28 mouse cellular contexts compared by ENCODE assay signal in genomic region chr1:37324569-37324968, GRCm38 (mm10). TPM values are rescaled to one million over a fixed set of nuclear protein-coding genes. Genes with fewer than 3 reads are reported as not detected.
DNase-seq lines count a peak whose midpoint lies in the region; ATAC-seq and TF ChIP-seq lines count a peak whose summit lies in the region.
"Had no signal": no experiment of that assay in that cellular context is flagged by ENCODE, and none has a peak within 500 bp of the region (broad histone marks: within the 10 kb centered on the region; RNA-seq: fewer than 3 reads in every experiment).

No protein-coding gene starts in this region.

- TF ChIP-seq CTCF in lung, postnatal 0 days (IDR thresholded peaks at IDR 0.05) = no peak

- intact Hi-C loops in heart, postnatal 14 days (cut with DNase I) = no loop called here

- no peak overlapping the region for H3K27ac ChIP-seq in heart, embryonic 15.5 days
- H3K27ac ChIP-seq in kidney, embryonic 16.5 days (ENCODE audit: low read length) = no peak overlapping the region
- H3K27ac ChIP-seq in lung, postnatal 0 days (ENCODE audit: low read length) = no peak overlapping the region
- H3K27ac ChIP-seq: embryonic facial prominence, embryonic 12.5 days; forebrain, embryonic 12.5 days; hindbrain, embryonic 14.5 days; layer of hippocampus, adult 2 months; limb, embryonic 12.5 days; liver, embryonic 13.5 days; midbrain, embryonic 15.5 days; neural tube, embryonic 12.5 days had no signal

- DNase-seq in heart, postnatal 14 days = no peak
- no peak for DNase-seq in kidney, adult 11 months
- DNase-seq in lung, postnatal 0 days (ENCODE audit: low spot score) = peak; percentile 19
- DNase-seq in lung, postnatal 10 days = no peak
- no peak for DNase-seq in thymus, postnatal 25 days
- no peak for DNase-seq in spleen, postnatal 14 days (ENCODE audit: low spot score in 2 of 2)
- DNase-seq: adrenal gland, adult 2 months; cerebellum, adult 11-12 months; cerebellum, postnatal 14 days; kidney, postnatal 14 days; liver, embryonic 13.5 days; lung, postnatal 14 days; right cerebral cortex, postnatal 14 days; spleen, adult 18-20 months; thymus, postnatal 14 days had no signal

- H3K36me3 ChIP-seq in heart, embryonic 15.5 days = no peaks in the 10 kb centered on the region
- no peaks in the 10 kb centered on the region for H3K36me3 ChIP-seq in kidney, embryonic 16.5 days (ENCODE audit: insufficient read depth, low read length)
- no peaks in the 10 kb centered on the region for H3K36me3 ChIP-seq in lung, postnatal 0 days (ENCODE audit: insufficient read depth, low read length)
- H3K36me3 ChIP-seq: embryonic facial prominence, embryonic 12.5 days; forebrain, embryonic 12.5 days; limb, embryonic 12.5 days; midbrain, embryonic 15.5 days; neural tube, embryonic 12.5 days had no signal

- no peak overlapping the region for H3K4me2 ChIP-seq in heart, embryonic 15.5 days
- no peak overlapping the region for H3K4me2 ChIP-seq in kidney, embryonic 16.5 days (replicated peaks; ENCODE audit: low read depth, low read length)
- no peak overlapping the region for H3K4me2 ChIP-seq in lung, postnatal 0 days (replicated peaks; ENCODE audit: low read depth, low read length)
- H3K4me2 ChIP-seq: embryonic facial prominence, embryonic 12.5 days; forebrain, embryonic 12.5 days; heart, embryonic 11.5 days; hindbrain, embryonic 14.5 days; limb, embryonic 12.5 days; liver, embryonic 13.5 days; midbrain, embryonic 15.5 days; neural tube, embryonic 12.5 days had no signal

- ATAC-seq in heart, embryonic 15.5 days (replicated peaks; ENCODE audit: insufficient number of reproducible peaks, insufficient read depth, low FRiP score, low read depth) = 0 out of 2 replicates have a peak, but pooled peaks have one; percentile 55
- peak; percentile 73 for ATAC-seq in kidney, embryonic 16.5 days (ENCODE audit: low FRiP score, low TSS enrichment)
- ATAC-seq in lung, postnatal 0 days = peak; percentile 33; the same call in 1 of the 2 replicates
- ATAC-seq: CD4-positive, CD25-positive, alpha-beta regulatory T cell, adult 4 months; inflammation-experienced regulatory T-cells, adult 6 months; midbrain, embryonic 15.5 days had no signal

- no peaks in the 10 kb centered on the region for H3K4me1 ChIP-seq in heart, embryonic 15.5 days (replicated peaks)
- H3K4me1 ChIP-seq in kidney, embryonic 16.5 days (ENCODE audit: insufficient read depth, low read length) = peaks cover 14% of the 10 kb centered on the region; the same call in 1 of the 2 replicates
- peaks cover 5% of the 10 kb centered on the region; the same call in 1 of the 2 replicates for H3K4me1 ChIP-seq in lung, postnatal 0 days (ENCODE audit: insufficient read depth, low read depth, low read length)
- H3K4me1 ChIP-seq: embryonic facial prominence, embryonic 12.5 days; forebrain, embryonic 12.5 days; midbrain, embryonic 15.5 days; neural tube, embryonic 12.5 days had no signal

- 37% methylated on average over 5 of the region's 5 CpGs for WGBS in heart, embryonic 15.5 days
- WGBS in kidney, embryonic 16.5 days = 7% methylated on average over 5 of the region's 5 CpGs
- 10% methylated on average over 5 of the region's 5 CpGs for WGBS in lung, postnatal 0 days

- H3K9ac ChIP-seq in heart, embryonic 15.5 days = no peak overlapping the region
- H3K9ac ChIP-seq in kidney, embryonic 16.5 days (replicated peaks; ENCODE audit: low read length) = no peak overlapping the region
- no peak overlapping the region for H3K9ac ChIP-seq in lung, postnatal 0 days (replicated peaks; ENCODE audit: low read depth)
- H3K9ac ChIP-seq: embryonic facial prominence, embryonic 12.5 days; forebrain, embryonic 12.5 days; hindbrain, embryonic 14.5 days; limb, embryonic 12.5 days; liver, embryonic 13.5 days; midbrain, embryonic 15.5 days; neural tube, embryonic 12.5 days had no signal

- no peaks in the 10 kb centered on the region for H3K27me3 ChIP-seq in heart, embryonic 15.5 days
- no peaks in the 10 kb centered on the region for H3K27me3 ChIP-seq in kidney, embryonic 16.5 days (ENCODE audit: insufficient read depth, low read length)
- no peaks in the 10 kb centered on the region for H3K27me3 ChIP-seq in lung, postnatal 0 days (replicated peaks; ENCODE audit: insufficient read depth, low read length)
- H3K27me3 ChIP-seq: embryonic facial prominence, embryonic 12.5 days; forebrain, embryonic 12.5 days; limb, embryonic 12.5 days; liver, embryonic 13.5 days; midbrain, embryonic 15.5 days; neural tube, embryonic 12.5 days had no signal

- H3K4me3 ChIP-seq in heart, embryonic 15.5 days = no peak overlapping the region
- no peak overlapping the region for H3K4me3 ChIP-seq in kidney, embryonic 16.5 days (ENCODE audit: low read length)
- H3K4me3 ChIP-seq in lung, postnatal 0 days (ENCODE audit: low read depth, low read length) = no peak overlapping the region
- H3K4me3 ChIP-seq: embryonic facial prominence, embryonic 12.5 days; erythroblast, embryonic 14.5 days; forebrain, embryonic 12.5 days; layer of hippocampus, adult 2 months; limb, embryonic 12.5 days; liver, embryonic 13.5 days; midbrain, embryonic 15.5 days; neural tube, embryonic 12.5 days had no signal

- no peak for TF ChIP-seq EP300 in lung, postnatal 0 days (IDR thresholded peaks at IDR 0.05)

- H3K9me3 ChIP-seq in heart, embryonic 15.5 days (replicated peaks) = no peaks in the 10 kb centered on the region
- peaks cover 7% of the 10 kb centered on the region; the same call in 1 of the 2 replicates for H3K9me3 ChIP-seq in kidney, embryonic 16.5 days (ENCODE audit: low read length)
- no peaks in the 10 kb centered on the region for H3K9me3 ChIP-seq in lung, postnatal 0 days (ENCODE audit: low read length)
- H3K9me3 ChIP-seq: embryonic facial prominence, embryonic 12.5 days; midbrain, embryonic 15.5 days had no signal

RNA-seq across cellular contexts. Expression of gene Inpp4a, which starts 24.9 kb away (rescaled TPM):
- polyA plus RNA-seq in heart, embryonic 15.5 days (2015; fragmentation: Nextera tagmentation; extraction: Ambion mirVana) = 13.9 and 15.6 TPM in 2 replicates
- 10 to 100 TPM; 17.2 to 17.3 TPM for total RNA-seq in heart, postnatal 14 days (2021)
- polyA plus RNA-seq in kidney, embryonic 16.5 days (2015; fragmentation: Nextera tagmentation; extraction: Ambion mirVana) = 19.2 and 21.3 TPM in 2 replicates
- polyA plus RNA-seq in lung, postnatal 0 days (2015; fragmentation: Nextera tagmentation; extraction: Ambion mirVana) = 15.8 and 17.8 TPM in 2 replicates
